Comparison of ENCODE assay signal across 9 mouse cellular contexts in genomic region chr6:121178700-121179358, GRCm38 (mm10). TPM values are rescaled to one million over a fixed set of nuclear protein-coding genes. Genes with fewer than 3 reads are reported as not detected.
DNase-seq lines count a peak whose midpoint lies in the region; ATAC-seq lines count a peak whose summit lies in the region.
"Had no signal": no experiment of that assay in that cellular context is flagged by ENCODE, and none has a peak within 500 bp of the region (broad histone marks: within the 10 kb centered on the region; RNA-seq: fewer than 3 reads in every experiment).

No protein-coding gene starts in this region.

- no peak overlapping the region for H3K4me2 ChIP-seq in forebrain, embryonic 16.5 days (ENCODE audit: low read length)
- H3K4me2 ChIP-seq in forebrain, embryonic 13.5 days, result no peak overlapping the region
- H3K4me2 ChIP-seq: hindbrain, embryonic 15.5 days had no signal

- H3K4me1 ChIP-seq in forebrain, embryonic 16.5 days (replicated peaks; ENCODE audit: control insufficient read depth, insufficient read depth, low read length), result peaks cover 4% of the 10 kb centered on the region; the same call in 1 of the 2 replicates
- no peaks in the 10 kb centered on the region; the same call in 1 of the 2 replicates for H3K4me1 ChIP-seq in forebrain, embryonic 13.5 days

- H3K9ac ChIP-seq in forebrain, embryonic 16.5 days (replicated peaks; ENCODE audit: low read depth, low read length), result 0 out of 2 replicates have a peak overlapping the region, but pooled peaks have one; percentile 6
- H3K9ac ChIP-seq in forebrain, embryonic 13.5 days, result no peak overlapping the region
- H3K9ac ChIP-seq: hindbrain, embryonic 15.5 days had no signal

- peak; percentile 60 for DNase-seq in urinary bladder, postnatal 14 days (ENCODE audit: low spot score)
- DNase-seq in urinary bladder, adult 2 months (ENCODE audit: low spot score), result no peak
- DNase-seq in cerebellum, postnatal 36 days, result peak; percentile 47 to 82
- peak; percentile 67 for DNase-seq in kidney, postnatal 10 days
- DNase-seq in skeletal muscle tissue, adult 2 months (ENCODE audit: low read depth, low spot score), result peak; percentile 47

- no peaks in the 10 kb centered on the region for H3K27me3 ChIP-seq in forebrain, embryonic 16.5 days (replicated peaks; ENCODE audit: control insufficient read depth, insufficient read depth, low read length)
- no peaks in the 10 kb centered on the region for H3K27me3 ChIP-seq in forebrain, embryonic 13.5 days
- H3K27me3 ChIP-seq: hindbrain, embryonic 15.5 days had no signal

- H3K27ac ChIP-seq in forebrain, embryonic 16.5 days (ENCODE audit: low read length), result no peak overlapping the region
- no peak overlapping the region for H3K27ac ChIP-seq in forebrain, embryonic 13.5 days
- H3K27ac ChIP-seq: hindbrain, embryonic 15.5 days had no signal

- no peaks in the 10 kb centered on the region for H3K9me3 ChIP-seq in forebrain, embryonic 16.5 days (ENCODE audit: control insufficient read depth, low read length)
- H3K9me3 ChIP-seq in forebrain, embryonic 13.5 days (replicated peaks), result no peaks in the 10 kb centered on the region
- H3K9me3 ChIP-seq: hindbrain, embryonic 15.5 days had no signal

- no peak overlapping the region for H3K4me3 ChIP-seq in forebrain, embryonic 16.5 days (replicated peaks; ENCODE audit: low read length)
- H3K4me3 ChIP-seq in forebrain, embryonic 13.5 days, result no peak overlapping the region
- H3K4me3 ChIP-seq: hindbrain, embryonic 15.5 days had no signal

- 58% methylated on average over 7 of the region's 7 CpGs for whole genome bisulfite sequencing in forebrain, embryonic 16.5 days
- WGBS in forebrain, embryonic 13.5 days, result 59% methylated on average over 7 of the region's 7 CpGs

- peak; percentile 14; the same call in 1 of the 2 replicates for ATAC-seq in forebrain, embryonic 16.5 days
- ATAC-seq in forebrain, embryonic 13.5 days, result no peak
- ATAC-seq in megakaryocyte, adult 5-6 weeks (ENCODE audit: poor library complexity, severe bottlenecking), result peak; percentile 48; the same call in 1 of the 2 replicates

- no peaks in the 10 kb centered on the region for H3K36me3 ChIP-seq in forebrain, embryonic 16.5 days (ENCODE audit: control insufficient read depth, insufficient read depth)
- H3K36me3 ChIP-seq in forebrain, embryonic 13.5 days (ENCODE audit: poor library complexity, severe bottlenecking), result no peaks in the 10 kb centered on the region
- H3K36me3 ChIP-seq: hindbrain, embryonic 15.5 days had no signal

RNA-seq across cellular contexts. Expression of gene Pex26, which starts 4.6 kb away (rescaled TPM):
- polyA plus RNA-seq in forebrain, embryonic 16.5 days (2015; fragmentation: Nextera tagmentation; extraction: Ambion mirVana), result 15.9 and 16.1 TPM in 2 replicates
- 9.5 and 11.3 TPM in 2 replicates for polyA plus RNA-seq in forebrain, embryonic 13.5 days (2015; fragmentation: Nextera tagmentation; extraction: Ambion mirVana)
- 14.7 and 17.2 TPM in 2 replicates for polyA plus RNA-seq in urinary bladder, adult 2 months (2012; rRNA removed)
- total RNA-seq in megakaryocyte, adult 5-6 weeks (2015), result 3.7 and 4.8 TPM in 2 replicates
- 4.2 and 5.7 TPM in 2 replicates for total RNA-seq in megakaryocyte, adult 5-6 weeks (2017)

RNA-seq across cellular contexts. Expression of gene Tuba8, which starts 31.7 kb away (rescaled TPM):
- 0.35 TPM in 1 of 2 replicates, not detected in the other for polyA plus RNA-seq in forebrain, embryonic 16.5 days (2015; fragmentation: Nextera tagmentation; extraction: Ambion mirVana)
- 0.20 TPM in 1 of 2 replicates, not detected in the other for polyA plus RNA-seq in forebrain, embryonic 13.5 days (2015; fragmentation: Nextera tagmentation; extraction: Ambion mirVana)
- polyA plus RNA-seq in urinary bladder, adult 2 months (2012; rRNA removed), result 2.7 and 5.0 TPM in 2 replicates
- 5.1 and 6.2 TPM in 2 replicates for total RNA-seq in megakaryocyte, adult 5-6 weeks (2015)
- total RNA-seq in megakaryocyte, adult 5-6 weeks (2017), result 5.1 and 5.6 TPM in 2 replicates

RNA-seq across cellular contexts. Expression of gene Mical3, which starts 48.0 kb away (rescaled TPM):
- polyA plus RNA-seq in forebrain, embryonic 16.5 days (2015; fragmentation: Nextera tagmentation; extraction: Ambion mirVana), result 27.1 and 35.5 TPM in 2 replicates
- 20.9 and 25.5 TPM in 2 replicates for polyA plus RNA-seq in forebrain, embryonic 13.5 days (2015; fragmentation: Nextera tagmentation; extraction: Ambion mirVana)
- polyA plus RNA-seq in urinary bladder, adult 2 months (2012; rRNA removed), result 34.0 and 63.0 TPM in 2 replicates
- 4.3 and 7.7 TPM in 2 replicates for total RNA-seq in megakaryocyte, adult 5-6 weeks (2015)
- 2.4 TPM in 2 replicates for total RNA-seq in megakaryocyte, adult 5-6 weeks (2017)
